Mouse (Mus musculus) brown adipose tissue, adult 24 weeks (tissue): ENCODE results near the gene Fth1. TPM values are rescaled to one million over a fixed set of nuclear protein-coding genes. Genes with fewer than 3 reads are reported as not detected.

Experiments used
- H3K27ac ChIP-seq: fragments of 200-500 bp; replicated peaks from 2 replicates; pipeline ENCODE4 v1.5.1; 2012; ENCODE audit warnings: low read depth, mild to moderate bottlenecking, low read length
- H3K4me1 ChIP-seq: fragments of 200-500 bp; 2 replicates; pipeline ENCODE4 v1.6.1; 2012; ENCODE audit warnings: low read length, mixed read lengths; ENCODE audit not compliant: control insufficient read depth, insufficient read depth, insufficient read length
- H3K4me3 ChIP-seq: fragments of 200-500 bp; 2 replicates; pipeline ENCODE4 v1.5.1; 2012; ENCODE audit warnings: low read depth, mild to moderate bottlenecking, low read length, moderate library complexity; ENCODE audit not compliant: insufficient read depth
- polyA plus RNA-seq: library from polyadenylated mRNA; stranded (reverse); fragments of >200 nt; gene quantifications from 2 replicates; pipeline ENCODE4 v1.2.4, GENCODE M21; 2012; ENCODE audit not compliant: missing spikeins, insufficient read depth, insufficient read length

Gene Fth1
- polyA plus RNA-seq, 1 experiment: 5,287 TPM

DNA sequence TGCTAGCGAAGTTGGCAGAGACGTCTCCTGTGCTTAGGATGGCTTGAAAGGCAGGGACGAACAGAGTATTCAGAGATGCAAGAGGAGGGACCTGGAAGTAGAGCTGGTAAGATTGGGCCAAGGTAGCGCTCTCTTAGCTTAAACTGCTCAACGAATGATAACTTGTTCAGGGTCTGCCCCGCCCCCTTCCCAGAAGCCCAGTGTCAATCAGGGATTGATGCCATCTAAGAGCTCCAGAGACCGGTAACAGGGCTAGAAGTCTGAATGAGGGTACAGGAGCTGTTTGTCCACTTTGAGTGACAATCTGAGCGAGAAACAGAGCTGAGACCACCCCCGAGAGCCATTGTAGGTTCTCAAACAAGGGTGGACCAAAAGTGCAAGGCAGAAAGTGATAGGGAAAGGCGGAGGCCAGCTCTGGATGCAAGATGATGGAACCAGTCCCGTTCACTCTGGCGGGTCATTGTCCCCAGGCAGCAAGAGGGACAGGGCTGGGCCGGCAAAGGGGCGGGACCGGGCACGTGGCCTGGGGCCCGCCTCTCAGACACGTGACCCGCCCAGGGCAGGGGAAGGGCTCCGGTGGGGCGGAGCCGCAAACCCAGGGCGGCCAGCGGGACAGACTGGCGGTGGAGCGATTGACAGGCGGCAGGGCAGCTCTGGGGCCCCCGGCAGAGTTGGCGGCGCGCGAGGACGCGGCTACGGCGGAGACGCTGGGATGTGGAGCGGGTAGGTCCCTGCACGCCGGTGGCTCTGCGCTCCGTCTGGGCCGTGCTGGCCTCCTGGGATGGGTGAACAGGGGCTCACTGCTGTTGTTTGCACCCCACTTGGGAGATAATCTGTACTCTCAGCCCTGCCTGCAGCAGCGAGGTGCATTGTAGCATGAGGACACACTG is 37.5 kb downstream of the Fth1 start:
- H3K4me3 ChIP-seq: peak overlapping the region; percentile 62
- H3K27ac ChIP-seq: peak overlapping the region; percentile 12; the same call in 1 of the 2 replicates
- H3K4me1 ChIP-seq: peaks cover 5% of the 10 kb centered on the region; the same call in 1 of the 2 replicates

DNA sequence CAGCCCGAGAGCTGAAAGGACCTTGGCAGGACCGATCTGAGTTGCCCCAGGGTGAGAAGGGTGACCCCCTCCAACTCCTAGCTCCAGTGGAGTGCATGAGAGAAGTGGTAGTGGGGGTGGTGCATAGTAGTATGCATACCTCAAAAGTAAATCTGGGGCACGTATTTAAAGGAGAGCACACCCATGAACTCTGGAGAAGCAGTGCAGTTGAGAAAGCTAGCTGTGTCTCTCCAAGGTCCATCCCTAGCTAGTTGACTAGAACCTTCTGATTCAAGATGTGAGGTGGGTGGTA is 38.1 kb downstream of the Fth1 start:
- peak overlapping the region; percentile 62 for H3K4me3 ChIP-seq
- peak overlapping the region; percentile 12 for H3K27ac ChIP-seq
- peaks cover 6% of the 10 kb centered on the region; the same call in 1 of the 2 replicates for H3K4me1 ChIP-seq

DNA sequence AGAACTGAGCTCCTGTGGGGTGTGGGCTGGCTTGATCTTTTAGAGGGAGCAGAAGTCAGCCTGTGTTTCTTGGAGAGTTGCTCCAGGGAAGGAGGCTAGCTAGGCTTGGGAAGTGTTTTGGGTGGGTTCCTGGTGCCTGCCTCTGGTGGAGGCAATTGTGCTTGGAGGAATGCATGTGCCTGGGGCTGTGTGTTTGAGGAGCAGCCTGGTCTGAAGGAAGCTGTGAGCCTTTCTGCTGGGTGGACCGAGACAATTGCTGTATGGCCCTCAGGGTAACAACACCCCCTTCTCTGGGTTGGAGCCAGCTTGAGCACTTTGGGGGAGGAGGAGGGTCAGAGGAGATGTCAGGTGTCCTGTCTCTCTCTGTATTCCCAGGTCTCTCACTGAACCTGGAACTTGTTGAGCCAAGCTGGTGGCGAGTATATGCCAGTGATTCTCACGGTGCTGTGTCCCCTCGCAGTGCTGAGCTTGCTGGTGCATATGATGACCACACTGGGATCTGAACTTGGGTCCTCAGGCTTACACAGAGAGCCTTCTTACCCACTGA is 38.9 kb downstream of the Fth1 start:
- H3K27ac ChIP-seq: peak overlapping the region; percentile 12
- H3K4me1 ChIP-seq: peaks cover 7% of the 10 kb centered on the region; the same call in 1 of the 2 replicates
- H3K4me3 ChIP-seq: peak overlapping the region; percentile 62

DNA sequence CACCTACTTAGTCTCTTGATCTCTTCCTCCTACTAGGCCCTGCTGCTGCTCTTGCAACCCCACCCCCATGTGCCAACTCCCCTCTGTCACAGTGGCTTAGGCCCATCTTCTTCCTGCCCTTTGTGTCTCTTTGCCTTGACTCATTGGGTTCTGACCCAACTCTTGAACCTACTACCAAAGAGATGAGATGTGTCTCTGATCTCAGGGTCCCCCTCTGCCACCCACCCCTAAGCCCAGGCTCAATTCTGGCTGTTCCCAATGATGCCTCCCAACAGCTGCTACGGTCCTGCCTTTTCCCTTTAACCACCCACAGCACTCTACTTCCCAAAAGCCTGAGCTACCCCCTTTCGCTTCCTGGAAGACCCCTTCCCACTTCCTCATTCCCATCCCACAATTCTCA is 41.6 kb downstream of the Fth1 start:
- Histone ChIP-seq H3K4me1 (peaks cover 20% of the 10 kb centered on the region), H3K4me3 (no peak overlapping the region), H3K27ac (peak overlapping the region; percentile 61)

DNA sequence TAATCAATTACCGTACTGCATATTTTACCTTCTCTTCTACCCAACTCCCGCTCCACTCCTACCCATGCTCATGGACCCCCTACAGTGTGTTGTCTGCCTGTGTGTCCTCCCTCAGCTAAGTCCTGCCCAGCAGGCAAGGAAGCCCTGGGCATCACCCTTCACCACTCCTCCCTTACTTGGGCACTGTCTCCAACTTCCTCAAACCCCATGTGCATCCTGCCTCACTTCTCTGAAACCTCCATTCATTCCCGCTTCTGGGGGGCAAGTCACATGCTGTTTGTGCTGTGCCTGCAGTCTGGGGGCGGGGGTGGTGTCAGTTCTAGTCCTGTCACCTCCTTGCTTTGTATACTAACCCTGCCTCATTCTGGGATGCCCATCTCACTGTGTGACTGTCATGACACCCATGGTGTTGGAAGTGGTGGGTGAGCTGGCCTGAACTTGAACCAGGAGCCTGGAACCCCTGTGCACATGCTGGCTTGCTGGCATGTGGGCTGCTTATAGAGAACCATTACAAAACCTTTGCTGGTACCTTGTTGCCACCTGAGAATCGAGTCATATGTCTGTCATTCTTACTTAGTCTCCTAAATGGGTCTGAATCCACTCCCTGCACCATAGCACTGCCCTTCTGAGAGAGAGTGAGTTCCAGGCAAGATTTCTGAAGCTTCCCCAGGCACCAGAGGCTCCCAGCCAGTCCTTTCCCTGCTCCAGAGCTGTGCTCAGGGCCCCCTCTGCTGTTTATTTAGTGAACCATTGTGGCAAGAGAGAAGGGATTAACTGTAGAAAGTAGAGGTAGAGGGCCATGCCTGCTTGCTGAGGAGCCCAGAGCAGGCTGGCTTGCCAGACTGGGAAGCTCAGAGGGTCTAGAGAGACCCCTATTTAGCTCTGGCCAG is 42.3 kb downstream of the Fth1 start:
- Histone ChIP-seq H3K4me1 (peaks cover 20% of the 10 kb centered on the region), H3K4me3 (no peak overlapping the region)

DNA sequence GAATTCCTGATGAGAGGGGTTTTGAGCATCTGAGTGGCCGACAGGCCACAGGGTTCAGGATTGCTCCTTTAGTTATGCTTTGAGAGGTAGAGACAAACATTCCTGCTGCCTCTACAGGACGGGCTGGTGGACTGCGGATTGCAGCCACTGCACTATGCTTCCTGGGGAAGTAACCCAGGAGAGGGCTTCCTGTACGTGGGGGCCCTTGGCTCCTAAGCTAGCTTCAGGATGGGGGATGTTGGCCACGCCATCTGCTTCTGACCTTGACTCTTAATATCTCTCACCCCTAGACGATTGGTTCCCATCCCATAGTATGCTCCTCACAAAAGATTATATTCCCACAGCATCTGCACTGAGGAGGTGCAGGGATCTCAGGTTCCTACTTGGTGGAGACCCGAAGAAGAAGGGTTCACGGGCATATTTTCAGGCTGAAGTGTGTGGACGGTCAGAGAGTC is 42.9 kb downstream of the Fth1 start:
- peaks cover 20% of the 10 kb centered on the region for H3K4me1 ChIP-seq
- no peak overlapping the region for H3K4me3 ChIP-seq
- peak overlapping the region; percentile 67 for H3K27ac ChIP-seq

More for the DNA sequence above, 42.3 kb downstream of the Fth1 start:
- peak overlapping the region; percentile 67 for H3K27ac ChIP-seq

DNA sequence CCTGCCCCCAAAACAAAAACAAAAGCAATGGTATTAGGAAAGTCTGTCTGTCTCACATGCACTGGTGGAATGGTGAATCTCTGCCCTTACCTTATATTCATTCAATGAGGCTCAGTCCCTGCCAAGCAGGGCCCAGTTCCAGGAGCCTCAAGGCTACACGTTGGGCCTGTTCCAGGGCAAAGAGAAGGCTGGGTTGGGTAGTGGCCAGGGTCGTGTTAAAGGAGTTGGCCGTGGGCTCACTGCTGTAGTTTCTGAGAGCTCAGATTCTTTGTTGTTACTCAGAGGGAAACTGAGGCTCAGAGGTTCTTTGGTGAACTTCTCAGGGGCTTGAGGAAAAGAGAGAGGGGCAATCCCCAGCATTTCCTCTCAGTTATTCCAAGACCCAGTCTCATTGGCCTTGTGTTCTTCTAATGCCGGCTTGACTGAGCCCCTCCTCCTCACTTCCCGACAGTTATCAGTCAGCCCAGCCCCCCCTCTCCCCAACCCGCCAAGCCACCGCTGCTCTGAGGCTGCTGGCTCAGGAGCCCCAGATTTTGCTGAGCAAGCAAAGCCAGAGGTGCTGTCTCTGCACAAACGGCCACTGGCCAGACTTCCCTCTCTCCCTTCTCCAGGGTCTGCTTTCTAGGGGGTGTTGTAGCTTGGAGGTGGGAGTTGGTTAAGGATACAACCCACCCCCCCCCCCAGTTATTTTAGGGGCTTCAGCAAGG is 44.9 kb downstream of the Fth1 start:
- Histone ChIP-seq H3K27ac (peak overlapping the region; percentile 27), H3K4me1 (peaks cover 20% of the 10 kb centered on the region), H3K4me3 (no peak overlapping the region)

DNA sequence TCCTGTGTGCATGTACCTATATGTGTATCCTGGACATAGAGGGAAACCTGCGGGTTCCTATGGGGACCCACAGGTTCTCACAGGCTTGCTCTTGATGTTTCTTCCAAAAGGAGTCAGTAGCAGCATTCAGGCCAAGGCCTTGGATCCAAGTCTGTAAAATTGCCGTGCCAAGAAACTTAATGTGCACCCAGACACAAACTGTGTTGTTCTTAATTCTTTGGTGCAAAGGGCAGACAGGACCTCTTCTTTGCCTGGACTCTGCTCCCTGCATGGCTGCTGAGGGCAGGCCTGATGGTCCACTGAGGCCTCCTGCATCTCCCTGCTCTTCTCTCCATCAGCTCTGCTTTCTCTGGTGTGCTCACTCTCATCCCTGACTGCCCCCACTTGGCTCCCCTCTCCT is 49.3 kb downstream of the Fth1 start:
- H3K4me1 ChIP-seq: peaks cover 16% of the 10 kb centered on the region
- no peak overlapping the region for H3K27ac ChIP-seq
- no peak overlapping the region for H3K4me3 ChIP-seq

DNA sequence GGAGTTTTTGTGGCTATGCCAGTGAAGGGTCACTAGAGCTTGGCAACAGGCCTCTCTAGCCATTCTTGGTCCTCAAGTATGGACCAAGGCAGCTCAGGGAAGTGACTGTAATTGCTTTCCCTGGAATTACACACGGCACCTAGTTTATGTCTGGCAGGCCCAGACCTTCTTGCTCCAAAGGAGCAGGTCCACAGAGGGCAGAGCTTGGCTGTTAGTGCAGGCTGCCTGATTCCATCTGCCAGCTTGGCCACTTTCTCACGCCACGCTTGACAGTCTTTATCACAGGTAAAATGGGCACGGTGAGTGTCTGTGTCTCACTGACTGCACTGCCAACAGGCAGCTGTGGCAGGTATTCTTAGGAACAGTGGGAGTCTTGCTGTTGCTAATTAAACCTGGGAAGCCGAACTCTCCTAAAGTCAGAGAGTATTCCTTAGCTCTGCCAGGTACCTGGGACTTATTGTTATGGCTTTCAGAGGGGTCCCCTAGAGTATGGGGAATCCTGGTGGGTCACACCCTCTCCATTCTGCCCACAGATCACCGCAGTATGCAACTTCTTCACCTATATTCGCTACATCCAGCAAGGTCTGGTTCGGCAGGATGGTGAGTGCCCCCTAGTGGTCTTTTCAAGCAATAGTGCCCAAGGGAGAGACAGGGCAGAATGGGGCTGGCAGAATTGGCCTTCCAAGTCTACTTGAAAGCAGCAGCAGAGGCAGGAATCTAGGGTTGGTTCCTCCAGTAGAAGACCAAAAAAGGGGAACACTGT is 53.0 kb downstream of the Fth1 start:
- Histone ChIP-seq H3K4me3 (no peak overlapping the region), H3K27ac (no peak overlapping the region), H3K4me1 (peaks cover 8% of the 10 kb centered on the region)

DNA sequence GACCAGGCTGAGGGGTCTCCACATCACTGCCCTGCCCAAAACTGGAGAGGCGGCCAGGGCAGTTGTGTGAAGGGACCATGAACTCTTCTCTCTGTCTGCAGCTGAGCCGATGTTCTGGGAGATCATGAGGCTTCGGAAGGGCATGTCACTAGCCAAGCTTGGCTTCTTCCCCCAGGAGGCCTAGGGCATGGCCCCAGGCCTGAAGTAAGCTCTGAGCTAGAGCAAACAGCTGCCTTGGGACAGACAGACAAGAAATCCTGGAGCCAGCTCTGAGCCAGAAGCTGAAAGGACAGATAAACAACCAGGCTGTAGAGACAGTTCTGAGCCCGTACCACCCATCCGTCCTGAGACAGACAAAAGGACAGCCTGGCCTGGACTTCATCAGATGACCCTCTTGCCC is 54.0 kb downstream of the Fth1 start:
- Histone ChIP-seq H3K27ac (no peak overlapping the region), H3K4me1 (peaks cover 10% of the 10 kb centered on the region), H3K4me3 (no peak overlapping the region)

Other genes with a start within 250 kb of the Fth1 start
- gene Scgb2a2, start 133.0 kb upstream of the Fth1 start, polyA plus RNA-seq: not detected in 2 replicates
- gene Incenp, start 81.0 kb upstream of the Fth1 start, polyA plus RNA-seq: 2.5 and 7.4 TPM in 2 replicates
- not detected in 2 replicates for gene Best1, start 21.0 kb downstream of the Fth1 start, polyA plus RNA-seq
- 4.8 and 7.5 TPM in 2 replicates for gene Rab3il1, start 21.1 kb downstream of the Fth1 start, polyA plus RNA-seq
- 31.1 and 34.2 TPM in 2 replicates for gene Fads3, start 61.0 kb downstream of the Fth1 start, polyA plus RNA-seq
- gene Fads2, start 121.1 kb downstream of the Fth1 start, polyA plus RNA-seq: 7.1 and 9.6 TPM in 2 replicates
- 11.0 and 13.5 TPM in 2 replicates for gene Fads1, start 202.3 kb downstream of the Fth1 start, polyA plus RNA-seq
- gene Tmem258, start 223.4 kb downstream of the Fth1 start, polyA plus RNA-seq: 175 and 198 TPM in 2 replicates
- 1.4 and 2.1 TPM in 2 replicates for gene Fen1, start 223.6 kb downstream of the Fth1 start, polyA plus RNA-seq